Mouse (Mus musculus) heart, embryonic 13.5 days (tissue): Measurements from ENCODE around the gene Teddm1a. TPM values are rescaled to one million over a fixed set of nuclear protein-coding genes. Genes with fewer than 3 reads are reported as not detected.

Experiments used
- ATAC-seq: fragments of 200-750 bp; cut with Nextera tagmentation; 2 replicates; pipeline ENCODE4 v1.8.0; 2017; ENCODE audit warnings: moderate TSS enrichment; ENCODE audit not compliant: insufficient number of reproducible peaks, low FRiP score, low TSS enrichment; ENCODE audit errors: extremely low read depth
- H3K27ac ChIP-seq: fragments of 300-500 bp; sonication (generic); replicated peaks from 2 replicates; pipeline ENCODE4 v1.5.1; 2015; ENCODE audit warnings: moderate library complexity, mild to moderate bottlenecking, inconsistent platforms
- H3K27me3 ChIP-seq: fragments of 300-500 bp; sonication (generic); replicated peaks from 2 replicates; pipeline ENCODE4 v1.6.1; 2015; ENCODE audit warnings: mild to moderate bottlenecking, inconsistent platforms
- H3K36me3 ChIP-seq: fragments of 300-500 bp; sonication (generic); 2 replicates; pipeline ENCODE4 v1.6.1; 2015; ENCODE audit warnings: mild to moderate bottlenecking, inconsistent platforms
- H3K4me1 ChIP-seq: fragments of 300-500 bp; sonication (generic); 2 replicates; pipeline ENCODE4 v1.6.1; 2015; ENCODE audit warnings: inconsistent platforms
- H3K4me2 ChIP-seq: fragments of 300-500 bp; sonication (generic); 2 replicates; pipeline ENCODE4 v1.6.1; 2015; ENCODE audit warnings: inconsistent platforms, mild to moderate bottlenecking, moderate library complexity
- H3K4me3 ChIP-seq: fragments of 300-500 bp; sonication (generic); 2 replicates; pipeline ENCODE4 v1.5.1; 2015; ENCODE audit warnings: moderate library complexity, mild to moderate bottlenecking, inconsistent platforms
- H3K9ac ChIP-seq: fragments of 300-500 bp; sonication (generic); 2 replicates; pipeline ENCODE4 v1.6.1; 2015; ENCODE audit warnings: inconsistent platforms, mild to moderate bottlenecking, moderate library complexity
- H3K9me3 ChIP-seq: fragments of 300-500 bp; sonication (generic); 2 replicates; pipeline ENCODE4 v1.6.1; 2016; ENCODE audit warnings: inconsistent platforms
- WGBS: fragments of 180-500 bp; shearing (Covaris S2); methylation state at CpG from one replicate; pipeline ENCODE4 v1.1.7; 2015; ENCODE audit warnings: mixed read lengths; 5-methylcytosine and 5-hydroxymethylcytosine counted together
- polyA plus RNA-seq: library from polyadenylated mRNA; unstranded; fragments of >200 nt; fragmentation: Nextera tagmentation; extraction: Ambion mirVana; gene quantifications from 2 replicates; pipeline ENCODE4 v1.2.1, GENCODE M21; 2015

The Teddm1a gene
- polyA plus RNA-seq, 1 experiment from 2014 or later: not detected

- Histone ChIP-seq H3K4me2 (no peak overlapping the region), H3K27ac (no peak overlapping the region)
Measured at GRCm38 (mm10) chr1:153908208-153908607, 16.7 kb downstream of the Teddm1a start.

GRCm38 (mm10) chr1:153908741-153909140 is 17.2 kb downstream of the Teddm1a start:
- peaks cover 76% of the 10 kb centered on the region for H3K36me3 ChIP-seq

More at GRCm38 (mm10) chr1:153908208-153908607, 16.7 kb downstream of the Teddm1a start:
- Histone ChIP-seq H3K4me3 (no peak overlapping the region), H3K27me3 (no peaks in the 10 kb centered on the region), H3K9ac (no peak overlapping the region), H3K36me3 (peaks cover 81% of the 10 kb centered on the region), H3K4me1 (no peaks in the 10 kb centered on the region), H3K9me3 (no peaks in the 10 kb centered on the region)
- no peak for ATAC-seq
- WGBS: 85% methylated on average over 6 of the region's 6 CpGs

GRCm38 (mm10) chr1:153909213-153909962 is 17.8 kb downstream of the Teddm1a start:
- ATAC-seq: no peak
- Histone ChIP-seq H3K36me3 (peaks cover 69% of the 10 kb centered on the region), H3K4me1 (0 out of 2 replicates have a peak, but pooled peaks cover 5% of the 10 kb centered on the region), H3K4me2 (no peak overlapping the region), H3K9ac (no peak overlapping the region), H3K4me3 (no peak overlapping the region), H3K27me3 (no peaks in the 10 kb centered on the region), H3K9me3 (no peaks in the 10 kb centered on the region), H3K27ac (no peak overlapping the region)
- WGBS: 80% methylated on average over 10 of the region's 10 CpGs

More at GRCm38 (mm10) chr1:153908741-153909140, 17.2 kb downstream of the Teddm1a start:
- no peak overlapping the region for H3K27ac ChIP-seq
- H3K4me1 ChIP-seq: no peaks in the 10 kb centered on the region
- no peak for ATAC-seq
- no peaks in the 10 kb centered on the region for H3K9me3 ChIP-seq
- H3K4me3 ChIP-seq: no peak overlapping the region
- H3K27me3 ChIP-seq: no peaks in the 10 kb centered on the region
- no peak overlapping the region for H3K4me2 ChIP-seq
- no peak overlapping the region for H3K9ac ChIP-seq
- WGBS: 84% methylated on average over 4 of the region's 4 CpGs

- H3K36me3 ChIP-seq: peaks cover 64% of the 10 kb centered on the region
- no peak overlapping the region for H3K4me3 ChIP-seq
- no peaks in the 10 kb centered on the region for H3K9me3 ChIP-seq
- no peak overlapping the region for H3K9ac ChIP-seq
- H3K27ac ChIP-seq: no peak overlapping the region
- no peak for ATAC-seq
- 0 out of 2 replicates have a peak, but pooled peaks cover 5% of the 10 kb centered on the region for H3K4me1 ChIP-seq
- no peaks in the 10 kb centered on the region for H3K27me3 ChIP-seq
- whole genome bisulfite sequencing: 80% methylated on average over 9 of the region's 9 CpGs
- no peak overlapping the region for H3K4me2 ChIP-seq
Measured at GRCm38 (mm10) chr1:153909963-153910291, 18.4 kb downstream of the Teddm1a start.

- WGBS: 82% methylated on average over 5 of the region's 5 CpGs
- no peak overlapping the region for H3K4me2 ChIP-seq
- 0 out of 2 replicates have a peak, but pooled peaks cover 5% of the 10 kb centered on the region for H3K4me1 ChIP-seq
- no peak overlapping the region for H3K9ac ChIP-seq
- no peak for ATAC-seq
- no peaks in the 10 kb centered on the region for H3K9me3 ChIP-seq
- H3K27me3 ChIP-seq: no peaks in the 10 kb centered on the region
- no peak overlapping the region for H3K4me3 ChIP-seq
- H3K36me3 ChIP-seq: peaks cover 59% of the 10 kb centered on the region
- H3K27ac ChIP-seq: no peak overlapping the region
Measured at GRCm38 (mm10) chr1:153910423-153910822, 18.9 kb downstream of the Teddm1a start.

- Histone ChIP-seq H3K4me2 (no peak overlapping the region), H3K36me3 (peaks cover 50% of the 10 kb centered on the region), H3K9me3 (no peaks in the 10 kb centered on the region), H3K9ac (no peak overlapping the region), H3K4me3 (no peak overlapping the region), H3K4me1 (0 out of 2 replicates have a peak, but pooled peaks cover 5% of the 10 kb centered on the region), H3K27ac (no peak overlapping the region), H3K27me3 (no peaks in the 10 kb centered on the region)
- ATAC-seq: no peak
- WGBS: 84% methylated on average over 6 of the region's 6 CpGs
Measured at GRCm38 (mm10) chr1:153911276-153911795, 19.8 kb downstream of the Teddm1a start.

- 57% methylated on average over 3 of the region's 3 CpGs for WGBS
- Histone ChIP-seq H3K9ac (no peak overlapping the region), H3K27ac (no peak overlapping the region), H3K4me2 (no peak overlapping the region), H3K36me3 (peaks cover 24% of the 10 kb centered on the region), H3K4me1 (peaks cover 11% of the 10 kb centered on the region), H3K4me3 (no peak overlapping the region), H3K27me3 (no peaks in the 10 kb centered on the region), H3K9me3 (no peaks in the 10 kb centered on the region)
- ATAC-seq: no peak
Measured at GRCm38 (mm10) chr1:153913869-153914268, 22.3 kb downstream of the Teddm1a start.

GRCm38 (mm10) chr1:153918521-153919206 is 27.1 kb downstream of the Teddm1a start:
- no peaks in the 10 kb centered on the region for H3K9me3 ChIP-seq
- no peak overlapping the region for H3K4me2 ChIP-seq
- peaks cover 24% of the 10 kb centered on the region for H3K4me1 ChIP-seq
- H3K9ac ChIP-seq: no peak overlapping the region
- no peaks in the 10 kb centered on the region for H3K27me3 ChIP-seq
- peak; percentile 46; the same call in 1 of the 2 replicates for ATAC-seq
- H3K27ac ChIP-seq: peak overlapping the region; percentile 46
- no peak overlapping the region for H3K4me3 ChIP-seq
- 58% methylated on average over 3 of the region's 3 CpGs for WGBS
- H3K36me3 ChIP-seq: no peaks in the 10 kb centered on the region

GRCm38 (mm10) chr1:153921642-153922041 is 30.1 kb downstream of the Teddm1a start:
- Histone ChIP-seq H3K9me3 (no peaks in the 10 kb centered on the region), H3K27ac (no peak overlapping the region), H3K4me2 (no peak overlapping the region), H3K9ac (no peak overlapping the region), H3K27me3 (no peaks in the 10 kb centered on the region), H3K4me1 (peaks cover 19% of the 10 kb centered on the region), H3K4me3 (no peak overlapping the region), H3K36me3 (no peaks in the 10 kb centered on the region)
- ATAC-seq: no peak
- 82% methylated on average over 3 of the region's 3 CpGs for WGBS

GRCm38 (mm10) chr1:153922571-153923021 is 31.1 kb downstream of the Teddm1a start:
- Histone ChIP-seq H3K4me1 (peaks cover 19% of the 10 kb centered on the region), H3K27me3 (no peaks in the 10 kb centered on the region), H3K36me3 (no peaks in the 10 kb centered on the region), H3K9me3 (no peaks in the 10 kb centered on the region), H3K27ac (peak overlapping the region; percentile 81), H3K4me2 (no peak overlapping the region), H3K9ac (no peak overlapping the region), H3K4me3 (no peak overlapping the region)
- WGBS: 2% methylated on average over 5 of the region's 5 CpGs
- ATAC-seq: no peak; the same call in 1 of the 2 replicates
